Mouse (Mus musculus) kidney, adult 2 months (tissue): ENCODE measurements at regions not wholly inside any gene's neighbourhood (a gene's known extent, or its start where the extent isn't known, plus 50 kb on each side); places are given as distances from the start of the nearest gene placed in this dataset.

Experiments
- DNase-seq: peaks from one replicate; pipeline ENCODE4 v3.0.0; 2021
- H3K27ac ChIP-seq: fragments of 200-500 bp; 2 replicates; pipeline ENCODE4 v1.5.1; 2012; ENCODE audit warnings: low read depth, low read length, control low read depth, inconsistent platforms; ENCODE audit not compliant: insufficient read depth
- H3K27me3 ChIP-seq: fragments of 200-500 bp; replicated peaks from 2 replicates; pipeline ENCODE4 v1.6.1; 2012; ENCODE audit warnings: mild to moderate bottlenecking, moderate library complexity, low read length, inconsistent platforms; ENCODE audit not compliant: control insufficient read depth, insufficient read depth
- H3K36me3 ChIP-seq: fragments of 200-500 bp; 2 replicates; pipeline ENCODE4 v1.6.1; 2012; ENCODE audit warnings: mild to moderate bottlenecking, moderate library complexity, low read length, inconsistent platforms; ENCODE audit not compliant: control insufficient read depth, insufficient read depth
- H3K4me1 ChIP-seq: fragments of 200-500 bp; 2 replicates; pipeline ENCODE4 v1.6.1; 2011; ENCODE audit warnings: low read length; ENCODE audit not compliant: control insufficient read depth, insufficient read depth
- H3K4me3 ChIP-seq: fragments of 200-500 bp; 2 replicates; pipeline ENCODE4 v1.5.1; 2011; ENCODE audit warnings: mild to moderate bottlenecking, low read depth, low read length, control low read depth; ENCODE audit not compliant: insufficient read depth
- CTCF ChIP-seq: fragments of 200-500 bp; conservative IDR thresholded peaks from 2 replicates; pipeline ENCODE4 v1.5.1; 2011; ENCODE audit warnings: low read depth, mild to moderate bottlenecking, control low read depth, low read length, moderate library complexity, mixed read lengths; ENCODE audit not compliant: insufficient read depth, insufficient read length
- POLR2A ChIP-seq: fragments of 200-500 bp; IDR thresholded peaks from one replicate; pipeline ENCODE4 v1.6.1; 2011; ENCODE audit warnings: low read depth, low read length, control low read depth
- WGBS: fragments of 180-500 bp; shearing (Covaris S2); methylation state at CpG from one replicate; pipeline ENCODE4 v1.1.7; 2018; 5-methylcytosine and 5-hydroxymethylcytosine counted together

DNA sequence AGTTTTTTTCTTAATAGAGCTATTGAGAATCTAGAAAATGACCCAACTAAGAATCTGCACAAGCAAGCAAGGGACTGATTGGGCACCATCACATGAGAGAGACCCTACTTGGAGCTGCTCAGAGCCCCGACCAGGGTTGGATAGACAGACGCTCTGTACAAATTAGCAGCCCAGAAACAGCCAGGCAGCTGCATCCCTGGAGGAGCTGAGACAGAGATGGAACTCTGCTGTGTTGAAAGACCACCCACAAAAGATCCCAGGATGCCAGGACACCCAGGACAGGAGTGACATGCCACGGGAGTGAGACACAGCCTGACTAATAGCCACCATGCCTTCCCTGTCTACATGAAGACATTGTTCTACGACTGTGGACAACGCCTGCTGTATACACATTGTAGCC, 147.9 kb downstream of the Gm826 start:
- DNase-seq, result no peak
- no peaks in the 10 kb centered on the region for H3K36me3 ChIP-seq
- no peak for TF ChIP-seq CTCF
- no peak for TF ChIP-seq POLR2A
- H3K4me1 ChIP-seq, result no peaks in the 10 kb centered on the region
- no peak overlapping the region for H3K27ac ChIP-seq
- no peak overlapping the region for H3K4me3 ChIP-seq
- WGBS, result 88% methylated on average over 5 of the region's 5 CpGs
- H3K27me3 ChIP-seq, result no peaks in the 10 kb centered on the region

DNA sequence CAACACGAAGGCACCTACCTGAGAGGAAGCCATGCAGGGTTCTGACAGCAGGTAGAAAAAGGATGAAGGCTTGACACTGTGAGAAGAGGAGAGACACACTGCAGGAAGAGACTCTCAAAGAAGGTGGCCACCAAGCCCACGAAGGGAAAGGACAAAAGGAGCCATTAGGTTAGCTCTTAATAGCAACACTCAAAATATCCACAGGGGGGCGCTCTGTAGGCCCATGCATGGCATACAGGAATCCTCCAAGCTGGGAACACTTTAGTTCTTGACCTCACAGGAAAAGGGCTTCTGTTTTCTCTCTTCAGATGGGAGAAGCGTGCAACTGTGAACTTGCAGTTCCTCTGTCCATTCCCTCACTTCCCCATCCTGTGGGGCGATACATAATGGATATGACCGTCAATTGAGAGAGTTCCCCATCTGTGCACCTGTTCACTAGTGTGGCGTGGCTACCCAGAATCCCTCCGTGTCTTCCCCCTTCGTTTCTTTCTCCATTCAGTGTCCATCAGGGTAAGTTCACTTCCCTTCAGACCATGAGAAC, 162.9 kb downstream of the Gm826 start:
- Histone ChIP-seq H3K27me3 (no peaks in the 10 kb centered on the region; the same call in 1 of the 2 replicates), H3K27ac (no peak overlapping the region), H3K4me3 (no peak overlapping the region), H3K4me1 (no peaks in the 10 kb centered on the region), H3K36me3 (no peaks in the 10 kb centered on the region)
- DNase-seq, result peak; percentile 22
- TF ChIP-seq POLR2A, result no peak
- peak; percentile 34 for TF ChIP-seq CTCF
- WGBS, result 78% methylated on average over 9 of the region's 9 CpGs

DNA sequence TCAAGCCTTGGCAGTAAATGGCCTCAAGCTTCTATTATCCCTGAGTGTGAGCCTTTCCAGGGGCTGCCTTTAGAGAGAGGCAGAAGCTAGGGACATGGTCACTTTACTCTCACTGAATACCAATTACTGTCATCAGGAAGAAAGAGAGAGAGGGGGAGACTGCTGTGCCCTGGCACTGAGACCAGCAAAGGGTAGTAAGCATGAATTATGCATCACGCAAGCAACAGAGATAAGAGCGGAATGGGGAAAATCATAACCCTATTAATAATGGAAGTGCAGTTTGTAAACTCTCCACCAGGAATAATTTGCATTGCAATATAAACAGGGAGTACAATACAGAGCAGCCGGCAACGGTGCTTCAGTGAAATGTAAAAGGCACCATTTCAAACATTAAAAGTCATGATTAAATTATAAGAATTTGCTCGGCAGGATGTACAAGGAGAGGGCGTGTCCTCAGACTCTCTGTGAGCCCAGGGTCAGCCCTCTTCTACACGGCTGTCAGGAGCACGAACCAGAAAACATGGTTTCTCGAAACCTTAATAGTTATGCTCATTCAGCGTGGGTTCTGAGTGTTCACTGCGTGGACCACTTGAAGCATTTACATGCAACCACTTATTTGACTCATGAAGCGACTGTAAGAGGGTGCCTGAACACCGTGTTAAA, 175.2 kb downstream of the Gm826 start:
- 78% methylated on average over 13 of the region's 13 CpGs for WGBS

DNA sequence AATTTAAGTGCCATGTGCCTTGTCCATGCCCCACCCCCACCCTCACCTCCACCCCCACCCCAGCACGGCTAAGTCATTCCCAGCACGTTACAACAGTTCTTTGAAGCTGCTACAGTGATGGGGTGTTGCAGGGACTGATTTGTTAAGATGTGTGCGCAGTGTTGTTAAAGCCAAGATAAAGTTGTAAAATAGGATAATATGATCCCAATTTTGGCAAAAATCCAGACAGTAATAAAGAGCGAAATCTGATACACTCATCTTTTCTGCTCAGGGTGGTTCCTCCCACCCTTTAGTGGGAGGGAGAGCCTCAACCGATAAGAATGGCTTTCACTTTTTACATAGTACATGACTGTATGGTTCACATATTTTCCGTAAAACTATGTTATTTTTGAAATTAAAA, 180.2 kb downstream of the Gm826 start:
- WGBS, result 51% methylated on average over 6 of the region's 6 CpGs
- Histone ChIP-seq H3K27me3 (no peaks in the 10 kb centered on the region), H3K27ac (no peak overlapping the region), H3K36me3 (no peaks in the 10 kb centered on the region), H3K4me3 (no peak overlapping the region), H3K4me1 (no peaks in the 10 kb centered on the region)
- TF ChIP-seq POLR2A (no peak), CTCF (no peak)
- DNase-seq, result no peak

More for the DNA sequence above, 175.2 kb downstream of the Gm826 start:
- H3K27ac ChIP-seq, result no peak overlapping the region
- no peak overlapping the region for H3K4me3 ChIP-seq
- H3K27me3 ChIP-seq, result no peaks in the 10 kb centered on the region
- H3K4me1 ChIP-seq, result no peaks in the 10 kb centered on the region
- H3K36me3 ChIP-seq, result no peaks in the 10 kb centered on the region
- DNase-seq, result no peak
- TF ChIP-seq CTCF, result no peak
- no peak for TF ChIP-seq POLR2A

DNA sequence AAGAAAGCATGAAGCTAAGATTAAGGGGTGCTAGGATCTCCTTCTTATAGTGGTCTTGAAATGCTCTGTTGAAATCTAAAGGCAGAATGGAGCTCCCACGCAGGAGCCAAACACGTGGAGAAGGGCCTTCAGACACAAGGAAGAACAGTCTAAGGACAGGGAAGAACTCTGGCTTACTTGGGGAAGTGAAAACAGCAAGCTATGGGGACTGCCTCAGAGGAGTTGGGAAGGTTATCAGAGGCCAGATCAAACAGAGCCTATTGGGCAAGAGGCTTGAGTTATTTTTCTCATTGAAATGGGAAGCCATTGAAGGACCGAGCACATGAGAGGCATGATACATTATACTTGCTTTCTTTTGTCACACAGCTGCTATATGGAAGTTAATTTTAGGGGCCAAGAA, 181.9 kb downstream of the Gm826 start:
- 82% methylated on average over 3 of the region's 3 CpGs for WGBS
- Histone ChIP-seq H3K27me3 (no peaks in the 10 kb centered on the region), H3K36me3 (no peaks in the 10 kb centered on the region), H3K4me3 (no peak overlapping the region), H3K27ac (no peak overlapping the region), H3K4me1 (no peaks in the 10 kb centered on the region)
- DNase-seq, result peak; percentile 9
- TF ChIP-seq POLR2A, result no peak
- no peak for TF ChIP-seq CTCF

DNA sequence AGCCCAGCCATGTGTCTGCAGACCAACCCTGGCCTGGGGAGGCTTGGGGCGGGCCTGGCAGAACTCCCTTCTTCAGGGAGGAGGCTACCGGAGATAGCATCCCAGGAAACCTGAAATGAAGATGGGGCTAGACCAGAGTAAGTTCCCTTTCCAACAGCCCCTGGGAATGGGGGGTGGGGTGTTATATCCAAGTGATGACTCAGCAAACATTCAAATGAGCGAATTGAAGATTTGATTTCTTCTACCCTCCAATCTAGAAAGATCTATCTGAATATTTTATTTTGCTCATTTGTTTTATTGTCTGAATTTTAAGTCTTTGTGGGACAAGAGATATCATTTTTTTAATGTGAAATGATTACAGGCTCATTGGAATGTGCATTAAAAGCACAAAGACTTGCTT, 185.0 kb downstream of the Gm826 start:
- Histone ChIP-seq H3K36me3 (no peaks in the 10 kb centered on the region), H3K27ac (no peak overlapping the region), H3K27me3 (no peaks in the 10 kb centered on the region), H3K4me3 (no peak overlapping the region), H3K4me1 (no peaks in the 10 kb centered on the region)
- no peak for DNase-seq
- TF ChIP-seq POLR2A, result no peak
- TF ChIP-seq CTCF, result no peak
- WGBS, result 90% methylated on average over 3 of the region's 3 CpGs

DNA sequence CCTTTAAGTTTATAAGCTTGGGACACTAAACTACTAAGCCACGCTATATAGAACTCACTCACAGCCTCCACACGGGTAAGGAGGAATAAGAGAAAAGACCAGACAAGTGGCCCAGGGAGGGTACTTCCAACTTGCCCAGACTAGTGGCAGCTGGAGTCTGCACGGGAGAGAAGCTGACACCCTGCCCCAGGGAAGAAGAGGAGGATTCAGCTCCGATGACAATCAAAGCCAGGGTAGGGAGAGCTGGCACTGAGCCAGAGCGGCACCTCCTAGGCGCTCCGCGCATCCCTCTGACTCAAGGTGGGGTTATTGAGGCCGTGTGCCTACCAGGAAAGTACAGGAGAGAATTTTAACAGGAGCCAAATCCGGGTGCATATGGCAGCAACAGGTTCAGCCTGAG, 185.4 kb downstream of the Gm826 start:
- H3K36me3 ChIP-seq, result no peaks in the 10 kb centered on the region
- no peak overlapping the region for H3K4me3 ChIP-seq
- H3K27ac ChIP-seq, result no peak overlapping the region
- no peaks in the 10 kb centered on the region for H3K27me3 ChIP-seq
- whole genome bisulfite sequencing, result 66% methylated on average over 10 of the region's 10 CpGs
- TF ChIP-seq CTCF (no peak), POLR2A (no peak)
- no peak for DNase-seq
- H3K4me1 ChIP-seq, result no peaks in the 10 kb centered on the region
